Mouse (Mus musculus): ENCODE measurements around the gene Ints2. TPM values are rescaled to one million over a fixed set of nuclear protein-coding genes. Genes with fewer than 3 reads are reported as not detected.
A peak's percentile ranks its signal among the peaks of the same experiment; 100 is the strongest.
"Not testable (repeated sequence)": the region's sequence is repeated elsewhere in the genome, so short reads cannot be mapped to it uniquely, and the experiment has no call there.

The Ints2 gene
- 7.8 and 13.3 TPM in 2 replicates for polyA plus RNA-seq (2012; rRNA removed)

GRCm38 (mm10) chr11:86257460-86258076 is at the start of gene Ints2:
Gene Ints2 (minus strand): TSS chr11:86257575.
- Histone ChIP-seq H3K4me1 (ENCODE audit: control insufficient read depth, insufficient read depth, low read length) (peaks cover 3% of the 10 kb centered on the region), H3K36me3 (ENCODE audit: control insufficient read depth, insufficient read depth, low read length) (no peaks in the 10 kb centered on the region), H3K27me3 (ENCODE audit: control insufficient read depth, insufficient read depth, low read length) (no peaks in the 10 kb centered on the region), H3K27ac (ENCODE audit: control insufficient read depth, insufficient read depth, low read depth, low read length) (peak within 1 kb of the TSS; percentile 67), H3K4me3 (ENCODE audit: control insufficient read depth, low read depth, low read length) (peak within 1 kb of the TSS; percentile 95)
- TF ChIP-seq CTCF (IDR thresholded peaks at IDR 0.05; ENCODE audit: control insufficient read depth, insufficient read depth, insufficient replicate concordance, low read depth, low read length) = no peak
- peak; percentile 87 for TF ChIP-seq POLR2A (IDR thresholded peaks at IDR 0.05; ENCODE audit: control insufficient read depth, low read depth, low read length)

DNA sequence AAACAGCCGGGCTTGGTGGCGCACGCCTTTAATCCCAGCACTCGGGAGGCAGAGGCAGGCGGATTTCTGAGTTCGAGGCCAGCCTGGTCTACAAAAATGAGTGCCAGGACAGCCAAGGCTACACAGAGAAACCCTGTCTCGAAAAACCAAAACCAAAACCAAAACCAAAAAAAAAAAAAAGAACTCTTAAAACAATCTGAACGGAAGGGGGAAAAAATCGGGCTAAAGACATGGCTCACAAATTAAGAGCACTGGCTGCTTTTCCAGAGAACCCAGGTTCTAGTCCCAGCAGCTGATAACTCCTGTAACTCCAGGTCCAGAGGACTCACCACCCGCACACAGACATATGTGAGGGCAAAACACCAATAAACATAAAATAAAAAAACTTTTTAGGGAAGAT is 34.8 kb upstream of the Ints2 start:
- H3K36me3 ChIP-seq (ENCODE audit: control insufficient read depth, insufficient read depth, low read length); H3K4me1 ChIP-seq (ENCODE audit: control insufficient read depth, insufficient read depth, low read length); H3K27me3 ChIP-seq (ENCODE audit: control insufficient read depth, insufficient read depth, low read length); H3K27ac ChIP-seq (ENCODE audit: control insufficient read depth, insufficient read depth, low read depth, low read length); H3K4me3 ChIP-seq (ENCODE audit: control insufficient read depth, low read depth, low read length): not testable (repeated sequence)

DNA sequence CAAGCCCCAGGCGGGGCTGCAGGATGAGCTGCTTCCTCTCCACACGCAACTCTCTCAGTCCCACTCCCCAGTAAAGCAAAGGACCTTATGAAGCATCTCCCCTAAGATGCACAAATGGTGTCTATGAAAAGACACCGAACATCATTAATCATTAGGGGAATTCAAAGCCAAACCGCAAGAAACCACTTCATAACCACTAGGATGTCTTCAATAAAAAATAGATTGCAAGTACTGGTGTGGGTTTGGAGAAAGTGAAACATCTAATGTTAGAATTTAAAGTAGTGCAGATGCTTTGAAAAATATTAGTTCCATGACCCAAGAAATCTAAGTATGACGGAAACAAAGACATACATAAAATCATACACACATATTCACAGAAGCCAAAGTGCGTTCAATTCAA is 34.3 kb upstream of the Ints2 start:
- no peak for TF ChIP-seq POLR2A (IDR thresholded peaks at IDR 0.05; ENCODE audit: control insufficient read depth, low read depth, low read length)
- TF ChIP-seq CTCF (IDR thresholded peaks at IDR 0.05; ENCODE audit: control insufficient read depth, insufficient read depth, insufficient replicate concordance, low read depth, low read length) = no peak
- H3K4me1 ChIP-seq (ENCODE audit: control insufficient read depth, insufficient read depth, low read length) = no peaks in the 10 kb centered on the region
- H3K36me3 ChIP-seq (ENCODE audit: control insufficient read depth, insufficient read depth, low read length) = peaks cover 2% of the 10 kb centered on the region; the same call in 1 of the 2 replicates
- no peak overlapping the region for H3K4me3 ChIP-seq (ENCODE audit: control insufficient read depth, low read depth, low read length)
- no peak overlapping the region for H3K27ac ChIP-seq (ENCODE audit: control insufficient read depth, insufficient read depth, low read depth, low read length)
- no peaks in the 10 kb centered on the region for H3K27me3 ChIP-seq (ENCODE audit: control insufficient read depth, insufficient read depth, low read length)

DNA sequence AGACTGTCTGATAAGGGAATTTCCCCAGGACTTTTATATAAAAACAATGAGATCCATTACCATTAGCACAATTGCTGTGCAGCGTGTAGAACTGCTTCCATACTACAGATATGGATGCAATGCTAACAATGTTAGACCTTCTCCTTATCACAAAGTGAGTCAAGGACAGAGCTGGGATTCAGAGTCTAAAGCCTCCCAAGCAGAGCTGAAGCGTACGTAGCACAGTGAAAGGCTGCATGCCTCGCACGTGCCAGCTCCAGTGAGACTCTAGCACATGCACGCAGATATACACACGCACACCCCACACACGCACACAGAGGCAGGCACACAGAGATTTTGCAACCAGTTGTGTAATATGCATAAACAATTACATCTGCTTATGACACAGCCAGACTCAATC is 28.4 kb upstream of the Ints2 start:
- Histone ChIP-seq H3K4me3 (ENCODE audit: control insufficient read depth, low read depth, low read length) (no peak overlapping the region), H3K27me3 (ENCODE audit: control insufficient read depth, insufficient read depth, low read length) (no peaks in the 10 kb centered on the region), H3K27ac (ENCODE audit: control insufficient read depth, insufficient read depth, low read depth, low read length) (no peak overlapping the region), H3K36me3 (ENCODE audit: control insufficient read depth, insufficient read depth, low read length) (peaks cover 3% of the 10 kb centered on the region), H3K4me1 (ENCODE audit: control insufficient read depth, insufficient read depth, low read length) (no peaks in the 10 kb centered on the region)
- TF ChIP-seq POLR2A (IDR thresholded peaks at IDR 0.05; ENCODE audit: control insufficient read depth, low read depth, low read length) = no peak
- TF ChIP-seq CTCF (IDR thresholded peaks at IDR 0.05; ENCODE audit: control insufficient read depth, insufficient read depth, insufficient replicate concordance, low read depth, low read length) = no peak

GRCm38 (mm10) chr11:86278442-86279102 is 21.2 kb upstream of the Ints2 start:
- TF ChIP-seq CTCF (IDR thresholded peaks at IDR 0.05; ENCODE audit: control insufficient read depth, insufficient read depth, insufficient replicate concordance, low read depth, low read length) (no peak), POLR2A (IDR thresholded peaks at IDR 0.05; ENCODE audit: control insufficient read depth, low read depth, low read length) (no peak)
- H3K27me3 ChIP-seq (ENCODE audit: control insufficient read depth, insufficient read depth, low read length) = no peaks in the 10 kb centered on the region
- no peak overlapping the region for H3K4me3 ChIP-seq (ENCODE audit: control insufficient read depth, low read depth, low read length)
- H3K27ac ChIP-seq (ENCODE audit: control insufficient read depth, insufficient read depth, low read depth, low read length) = no peak overlapping the region
- peaks cover 1% of the 10 kb centered on the region for H3K36me3 ChIP-seq (ENCODE audit: control insufficient read depth, insufficient read depth, low read length)
- no peaks in the 10 kb centered on the region for H3K4me1 ChIP-seq (ENCODE audit: control insufficient read depth, insufficient read depth, low read length)

GRCm38 (mm10) chr11:86257054-86257453 is 321 bp downstream of the Ints2 start:
- Histone ChIP-seq H3K27me3 (ENCODE audit: control insufficient read depth, insufficient read depth, low read length) (no peaks in the 10 kb centered on the region), H3K27ac (ENCODE audit: control insufficient read depth, insufficient read depth, low read depth, low read length) (peak overlapping the region; percentile 67), H3K4me1 (ENCODE audit: control insufficient read depth, insufficient read depth, low read length) (peaks cover 3% of the 10 kb centered on the region), H3K4me3 (ENCODE audit: control insufficient read depth, low read depth, low read length) (peak overlapping the region; percentile 95), H3K36me3 (ENCODE audit: control insufficient read depth, insufficient read depth, low read length) (no peaks in the 10 kb centered on the region)
- TF ChIP-seq CTCF (IDR thresholded peaks at IDR 0.05; ENCODE audit: control insufficient read depth, insufficient read depth, insufficient replicate concordance, low read depth, low read length) = no peak
- no peak for TF ChIP-seq POLR2A (IDR thresholded peaks at IDR 0.05; ENCODE audit: control insufficient read depth, low read depth, low read length)

- TF ChIP-seq POLR2A (IDR thresholded peaks at IDR 0.05; ENCODE audit: control insufficient read depth, low read depth, low read length) (no peak), CTCF (IDR thresholded peaks at IDR 0.05; ENCODE audit: control insufficient read depth, insufficient read depth, insufficient replicate concordance, low read depth, low read length) (no peak)
- Histone ChIP-seq H3K27me3 (ENCODE audit: control insufficient read depth, insufficient read depth, low read length) (no peaks in the 10 kb centered on the region), H3K4me1 (ENCODE audit: control insufficient read depth, insufficient read depth, low read length) (peaks cover under 1% of the 10 kb centered on the region), H3K36me3 (ENCODE audit: control insufficient read depth, insufficient read depth, low read length) (no peaks in the 10 kb centered on the region; the same call in 1 of the 2 replicates), H3K27ac (ENCODE audit: control insufficient read depth, insufficient read depth, low read depth, low read length) (no peak overlapping the region), H3K4me3 (ENCODE audit: control insufficient read depth, low read depth, low read length) (no peak overlapping the region)
Observed at GRCm38 (mm10) chr11:86253342-86253741, 4.0 kb downstream of the Ints2 start.
